Mouse (Mus musculus): ENCODE results near the gene Rab13.
"Not testable (repeated sequence)": the region's sequence is repeated elsewhere in the genome, so short reads cannot be mapped to it uniquely, and the experiment has no call there.

Rab13 gene

GRCm38 (mm10) chr3:90224331-90224730 is 10.8 kb downstream of the Rab13 start:
- DNase-seq (ENCODE audit: low read depth, low spot score), result peak; percentile 84

DNA sequence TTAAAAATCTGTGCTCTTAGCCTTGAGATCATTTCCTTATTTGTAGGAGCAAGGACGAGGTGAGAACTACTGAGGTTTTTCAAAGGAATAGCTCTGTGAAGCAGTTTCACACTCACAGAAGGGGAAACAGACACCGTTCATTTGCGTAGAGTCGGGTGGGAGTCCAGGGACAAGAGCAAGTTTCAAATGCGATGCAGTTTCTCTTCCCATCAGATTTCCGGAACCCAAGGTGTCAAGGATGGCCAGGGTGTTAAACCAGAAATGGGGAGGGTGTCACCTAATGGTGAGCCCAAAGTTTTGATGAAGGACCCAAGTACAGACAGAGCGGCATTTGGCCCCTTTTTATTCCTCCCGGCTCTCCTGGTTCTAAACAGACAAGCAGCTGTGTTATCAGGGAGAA is 17.6 kb downstream of the Rab13 start:
- no peak for DNase-seq (ENCODE audit: low read depth, low spot score)

DNA sequence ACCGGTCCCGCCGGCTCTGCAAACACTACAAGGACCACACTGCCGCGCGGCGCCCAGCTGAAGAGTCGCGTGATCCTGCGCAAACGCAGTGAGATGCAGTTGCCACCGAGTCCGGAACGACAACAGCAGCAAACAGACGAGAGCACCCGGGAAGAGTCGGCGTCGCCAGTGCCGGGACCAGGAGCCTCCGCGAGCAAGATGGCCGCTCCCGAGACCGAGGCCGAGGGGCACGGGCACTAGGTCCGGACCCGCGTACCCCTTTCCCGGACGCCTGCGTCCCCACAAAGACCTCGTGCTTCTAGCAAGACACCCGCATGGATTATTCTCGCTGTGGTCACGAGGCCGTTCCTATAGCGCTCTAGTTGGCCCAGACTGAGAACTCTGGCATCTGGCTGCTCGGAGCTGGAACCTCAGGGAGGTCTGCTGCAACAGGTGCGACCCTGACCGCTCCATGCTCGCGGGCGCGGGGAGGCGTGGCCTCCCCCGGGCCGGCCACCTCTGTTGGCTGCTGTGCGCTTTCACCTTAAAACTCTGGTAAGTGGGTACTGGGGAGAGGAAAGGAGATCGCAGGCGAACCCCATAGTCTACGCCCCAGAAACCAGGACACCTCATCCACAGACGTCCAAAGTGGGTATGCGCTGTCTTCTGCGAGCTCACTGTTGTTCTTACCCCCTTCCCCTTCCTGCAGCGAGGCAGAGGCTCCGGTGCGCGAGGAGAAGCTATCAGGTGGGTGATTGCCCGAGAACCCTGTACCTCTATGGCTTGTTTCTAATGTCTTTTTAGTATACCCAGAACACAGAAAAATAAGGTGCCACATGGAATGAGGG is 18.2 kb downstream of the Rab13 start, which contains the start of gene Jtb:
Gene Jtb (plus strand): TSS at position 91 of the 827 bp plus-strand sequence.
- peak; percentile 97 for DNase-seq (ENCODE audit: low read depth, low spot score)

GRCm38 (mm10) chr3:90241251-90241650 is 27.8 kb downstream of the Rab13 start:
- DNase-seq (ENCODE audit: low read depth, low spot score), result no peak

GRCm38 (mm10) chr3:90241669-90242358 is 28.3 kb downstream of the Rab13 start:
- no peak for DNase-seq (ENCODE audit: low read depth, low spot score)

- peak; percentile 83 for DNase-seq (ENCODE audit: low read depth, low spot score)
These were observed 29.7 kb downstream of the Rab13 start, which contains the start of gene Creb3l4 for GRCm38 (mm10) chr3:90242984-90243775. Gene Creb3l4 (minus strand): TSS chr3:90243512.

GRCm38 (mm10) chr3:90245406-90245805 is 31.9 kb downstream of the Rab13 start:
- DNase-seq (ENCODE audit: low read depth, low spot score), result no peak

DNA sequence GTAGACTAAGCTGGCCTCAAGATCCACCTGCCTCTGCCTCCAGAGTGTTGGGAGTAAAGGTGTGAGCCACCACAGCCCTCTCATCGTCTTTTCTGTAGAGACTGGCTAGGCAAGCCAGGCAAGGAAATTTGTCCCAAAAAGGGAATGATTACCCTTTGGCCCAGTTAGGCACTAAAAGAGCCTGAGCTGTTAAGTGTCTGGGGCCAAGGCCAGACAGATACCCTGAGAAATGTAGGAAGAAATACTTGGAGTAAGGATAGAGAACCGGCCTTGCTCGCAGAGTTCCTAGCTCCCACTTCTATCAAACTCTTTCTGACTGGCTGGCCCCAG is 34.1 kb downstream of the Rab13 start:
- no peak for DNase-seq (ENCODE audit: low read depth, low spot score)

DNA sequence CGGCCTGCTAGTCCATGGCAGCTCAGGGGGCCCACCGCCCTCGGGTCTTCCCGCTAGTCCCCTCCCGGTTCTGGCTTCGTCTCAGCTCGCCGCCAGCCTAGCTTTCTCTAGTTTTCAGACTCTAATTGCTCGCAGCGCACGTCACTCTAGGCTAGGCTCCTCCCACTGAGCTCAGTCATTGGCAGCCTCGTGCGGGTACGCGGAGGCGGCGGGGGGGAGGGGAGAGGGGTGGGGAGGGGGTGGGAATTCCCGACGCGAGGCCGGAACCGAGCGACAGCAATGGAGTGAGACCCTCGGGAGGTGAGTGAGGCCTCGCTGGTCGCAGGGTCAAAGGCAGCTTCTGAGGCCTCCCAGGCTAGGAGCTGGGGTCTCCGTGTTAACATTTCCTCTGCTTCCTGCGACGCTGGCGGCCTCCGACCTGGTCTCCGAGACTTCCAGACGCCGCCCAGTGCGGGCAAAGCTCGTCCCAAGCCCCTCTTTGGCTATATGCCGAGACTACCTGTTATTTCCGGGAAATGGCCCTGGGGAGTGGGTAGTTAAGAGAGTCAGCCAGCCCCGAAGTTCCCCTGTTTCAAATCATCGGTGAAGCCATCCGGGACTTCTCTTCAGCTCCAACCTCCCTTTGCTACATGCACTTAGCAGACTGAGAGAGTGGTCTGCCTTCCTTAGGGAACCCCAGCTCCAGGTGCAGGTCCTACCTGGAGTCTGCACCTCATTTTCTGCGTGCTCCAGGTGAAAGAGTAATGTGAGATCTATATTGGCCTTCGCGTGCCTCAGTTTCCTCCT is 34.7 kb downstream of the Rab13 start, which contains the start of gene Slc39a1:
Gene Slc39a1 (plus strand): TSS at position 213 of the 786 bp plus-strand sequence.
- peak; percentile 95 for DNase-seq (ENCODE audit: low read depth, low spot score)

GRCm38 (mm10) chr3:90248746-90249100 is 35.2 kb downstream of the Rab13 start:
- no peak for DNase-seq (ENCODE audit: low read depth, low spot score)

DNA sequence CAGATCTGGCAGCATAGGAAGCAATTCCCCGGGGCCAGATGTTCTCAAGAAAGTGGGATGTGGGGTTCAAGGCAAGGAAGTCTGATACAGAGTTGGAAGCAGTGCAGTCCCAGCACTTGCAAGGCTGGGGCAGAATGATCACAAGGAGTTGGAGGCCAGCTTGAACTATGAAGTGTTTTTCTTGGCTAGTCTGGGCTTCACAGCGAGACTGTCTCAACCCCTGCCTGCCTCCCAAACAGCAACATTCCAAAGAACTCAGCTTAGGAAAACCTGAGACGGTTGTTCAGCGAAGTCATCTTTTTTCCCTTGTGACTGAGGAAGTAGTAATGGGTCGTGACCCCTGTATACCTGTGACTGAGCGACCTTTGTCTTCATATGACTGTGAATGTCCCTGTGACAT is 37.3 kb downstream of the Rab13 start:
- DNase-seq (ENCODE audit: low read depth, low spot score), result no peak

GRCm38 (mm10) chr3:90251731-90252226 is 38.3 kb downstream of the Rab13 start:
- not testable (repeated sequence) for DNase-seq (ENCODE audit: low read depth, low spot score)

DNA sequence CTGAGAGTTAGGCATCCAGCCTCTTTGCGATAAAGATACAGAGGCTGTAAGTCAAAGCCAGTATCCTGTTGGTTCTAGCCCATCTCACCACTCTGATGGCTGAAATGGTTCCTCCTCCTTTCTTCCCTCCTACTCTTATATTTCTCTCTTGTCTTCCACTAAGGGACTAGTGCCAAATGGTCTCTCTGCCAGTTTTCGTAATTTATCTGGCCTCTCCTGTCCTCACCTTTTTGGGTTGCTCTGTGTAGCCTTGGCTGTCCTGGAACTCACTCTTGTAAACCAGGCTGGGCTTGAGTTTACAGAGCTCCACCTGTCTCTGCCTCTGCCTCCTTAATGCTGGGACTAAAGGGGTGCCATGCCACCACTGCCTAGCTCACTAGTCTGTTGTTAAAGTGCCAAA is 39.2 kb downstream of the Rab13 start:
- not testable (repeated sequence) for DNase-seq (ENCODE audit: low read depth, low spot score)

DNA sequence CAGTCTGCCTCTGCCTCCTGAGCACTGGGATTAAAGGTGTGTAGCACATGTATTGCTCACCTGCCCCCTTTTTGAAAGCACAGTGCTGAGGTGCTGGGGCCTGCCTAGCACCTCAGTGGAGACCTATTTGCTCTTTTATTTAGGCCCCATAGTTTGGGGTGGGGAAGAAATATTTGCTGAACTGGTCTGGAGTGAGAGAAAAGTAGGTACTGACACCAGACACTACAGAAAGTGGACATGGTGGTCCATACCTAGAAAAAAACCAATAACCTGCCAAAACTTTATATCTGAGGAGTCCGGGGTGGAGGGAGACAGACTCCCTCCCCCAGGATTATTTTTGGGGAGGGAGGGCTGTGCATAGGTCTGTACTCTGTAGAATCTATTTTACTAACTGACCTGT is 39.7 kb downstream of the Rab13 start:
- not testable (repeated sequence) for DNase-seq (ENCODE audit: low read depth, low spot score)

DNA sequence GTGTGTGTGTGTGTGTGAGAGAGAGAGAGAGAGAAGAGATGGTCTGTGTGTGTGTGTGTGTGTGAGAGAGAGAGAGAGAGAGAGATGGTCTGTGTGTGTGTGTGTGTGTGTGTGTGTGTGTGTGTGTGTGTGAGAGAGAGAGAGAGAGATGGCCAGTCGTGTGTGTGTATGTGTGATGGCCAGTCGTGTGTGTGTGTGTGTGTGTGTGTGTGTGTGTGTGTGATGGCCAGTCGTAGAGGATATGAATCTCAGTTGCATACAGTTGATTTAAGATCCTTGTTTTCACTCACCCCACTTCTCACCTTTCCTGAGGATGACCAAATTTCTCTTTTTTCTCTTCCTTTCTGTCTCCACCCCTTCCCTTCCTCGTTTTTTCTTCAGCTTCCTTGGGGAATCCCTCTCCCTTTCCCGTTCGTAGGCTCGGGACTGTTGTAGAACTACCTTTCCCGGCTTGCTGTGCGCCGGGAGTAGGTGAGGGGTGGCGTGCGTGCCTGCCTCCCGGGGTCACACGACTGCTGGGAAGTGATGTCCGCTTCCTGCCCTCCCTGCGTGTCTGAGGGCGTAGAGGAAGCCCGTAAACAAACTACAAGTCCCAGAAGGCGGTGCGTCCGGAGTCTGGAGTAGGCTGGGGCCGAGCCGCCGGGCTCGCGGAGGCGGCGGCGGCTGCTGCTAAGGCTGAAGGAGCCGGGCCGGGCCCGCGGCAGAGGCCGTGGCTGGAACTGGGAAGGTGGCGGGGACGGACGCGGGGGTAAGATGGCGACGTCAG is 40.3 kb downstream of the Rab13 start, which contains the start of gene Crtc2:
Gene Crtc2 (plus strand): TSS at position 511 of the 766 bp plus-strand sequence.
- peak; percentile 98 for DNase-seq (ENCODE audit: low read depth, low spot score)

DNA sequence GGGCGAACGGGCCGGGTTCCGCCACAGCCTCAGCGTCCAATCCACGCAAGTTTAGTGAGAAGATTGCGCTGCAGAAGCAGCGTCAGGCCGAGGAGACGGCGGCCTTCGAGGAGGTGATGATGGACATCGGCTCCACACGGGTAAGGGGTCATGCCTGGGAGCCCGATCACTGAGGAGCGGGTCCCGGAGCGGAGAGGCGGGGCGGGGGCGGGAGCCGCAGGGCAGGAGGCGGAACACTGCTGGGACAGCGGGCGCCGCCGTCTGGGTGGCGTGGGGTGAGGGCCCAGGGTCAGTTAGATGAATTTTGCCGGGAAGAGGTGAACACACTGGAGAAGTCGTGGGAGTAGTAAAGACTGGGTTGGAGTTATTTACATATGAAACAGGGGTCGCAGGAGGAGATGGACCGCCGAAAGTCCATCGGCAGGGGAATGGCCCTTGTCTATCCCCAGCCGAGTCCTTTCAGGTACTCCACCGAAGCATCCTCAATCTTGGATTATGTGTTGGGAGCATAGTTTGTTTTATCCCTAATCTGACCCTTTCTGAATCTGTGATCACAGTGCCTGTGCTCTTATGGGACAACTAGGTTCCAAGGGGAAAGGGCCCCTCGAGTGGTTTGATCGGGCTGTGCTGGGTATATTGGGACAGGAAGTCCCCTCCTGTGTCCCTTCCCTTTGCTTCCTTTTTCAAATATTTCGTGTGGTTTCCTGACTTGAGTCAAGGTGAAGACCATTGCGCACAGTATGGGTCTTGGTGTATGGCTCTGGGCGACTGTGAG is 41.1 kb downstream of the Rab13 start:
- no peak for DNase-seq (ENCODE audit: low read depth, low spot score)

DNA sequence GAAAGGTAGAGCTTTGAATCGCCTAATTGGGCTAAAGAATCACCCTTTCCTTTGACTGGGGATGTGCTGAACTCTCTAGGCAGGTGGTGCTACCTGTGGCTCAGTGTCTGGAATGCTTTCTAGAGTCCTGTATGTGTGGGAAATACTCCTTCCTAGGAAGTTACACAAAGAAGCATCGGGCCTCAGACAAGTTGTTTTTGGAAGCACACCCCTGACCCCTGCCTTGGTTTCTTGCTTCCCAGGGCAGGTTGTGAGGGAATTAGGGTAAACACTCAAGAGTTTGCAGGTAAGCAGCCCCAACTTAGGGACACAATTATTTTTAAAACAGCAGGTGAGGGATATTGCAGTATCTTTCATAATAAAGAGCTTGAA is 41.7 kb downstream of the Rab13 start:
- DNase-seq (ENCODE audit: low read depth, low spot score), result no peak

DNA sequence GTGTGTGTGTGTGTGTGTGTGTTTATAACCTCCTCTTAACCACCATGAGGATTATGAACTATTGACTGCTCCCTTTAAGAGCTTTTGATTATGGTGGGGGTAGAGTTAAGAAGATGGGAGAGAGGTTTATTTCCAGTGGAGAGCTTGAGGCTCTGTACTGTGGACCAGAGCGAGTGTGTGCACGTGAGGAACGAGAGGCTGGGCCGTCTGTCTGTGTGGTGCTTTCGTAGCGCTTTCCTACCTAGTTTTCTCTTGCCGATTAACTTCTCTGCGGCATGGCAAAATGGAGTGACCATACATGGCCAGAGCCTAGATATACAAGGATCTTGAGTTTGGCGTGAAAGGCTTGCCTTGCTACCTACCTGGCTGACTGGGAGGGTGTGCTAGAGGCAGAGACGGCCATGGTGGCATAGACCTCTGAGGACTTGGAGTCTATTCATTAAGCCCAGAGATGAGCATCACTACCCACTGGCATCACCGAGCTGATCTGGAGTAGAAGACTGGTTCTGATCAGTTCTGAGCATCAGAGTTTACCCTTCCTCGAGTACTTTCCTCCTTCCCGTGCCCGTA is 42.4 kb downstream of the Rab13 start:
- DNase-seq (ENCODE audit: low read depth, low spot score), result no peak
